Mouse (Mus musculus): Measurements from ENCODE around the gene Fbxo47. TPM values are rescaled to one million over a fixed set of nuclear protein-coding genes. Genes with fewer than 3 reads are reported as not detected.

Fbxo47 gene
- polyA plus RNA-seq, 1 experiment from 2014 or later: 0.50 TPM

GRCm38 (mm10) chr11:97824895-97825294, 59.1 kb downstream of the Fbxo47 start:
- Histone ChIP-seq H3K27me3 (ENCODE audit: low read depth, poor library complexity, severe bottlenecking) (no peaks in the 10 kb centered on the region), H3K4me3 (no peak overlapping the region), H3K36me3 (peaks cover 95% of the 10 kb centered on the region), H3K27ac (no peak overlapping the region; the same call in 1 of the 2 replicates), H3K9me3 (replicated peaks) (no peaks in the 10 kb centered on the region), H3K4me1 (peaks cover 12% of the 10 kb centered on the region)
- WGBS: 77% methylated on average over 6 of the region's 6 CpGs
- DNase-seq (ENCODE audit: low spot score): no peak

- no peak overlapping the region for H3K4me3 ChIP-seq
- H3K27me3 ChIP-seq (ENCODE audit: low read depth, poor library complexity, severe bottlenecking): no peaks in the 10 kb centered on the region
- no peaks in the 10 kb centered on the region for H3K9me3 ChIP-seq (replicated peaks)
- H3K4me1 ChIP-seq: peaks cover 19% of the 10 kb centered on the region
- H3K27ac ChIP-seq: no peak overlapping the region
- whole genome bisulfite sequencing: 97% methylated on average over 11 of the region's 11 CpGs
- peaks cover 95% of the 10 kb centered on the region for H3K36me3 ChIP-seq
- no peak for DNase-seq (ENCODE audit: low spot score)
Measured at GRCm38 (mm10) chr11:97824168-97824567, 59.8 kb downstream of the Fbxo47 start.

- H3K9me3 ChIP-seq (replicated peaks): no peaks in the 10 kb centered on the region
- H3K4me1 ChIP-seq: peaks cover 31% of the 10 kb centered on the region
- H3K36me3 ChIP-seq: peaks cover 91% of the 10 kb centered on the region
- 75% methylated on average over 20 of the region's 20 CpGs for WGBS
- no peak overlapping the region for H3K27ac ChIP-seq
- no peak overlapping the region for H3K4me3 ChIP-seq
- no peak for DNase-seq (ENCODE audit: low spot score)
- no peaks in the 10 kb centered on the region for H3K27me3 ChIP-seq (ENCODE audit: low read depth, poor library complexity, severe bottlenecking)
Measured at GRCm38 (mm10) chr11:97822840-97823603, 60.9 kb downstream of the Fbxo47 start.

- H3K4me3 ChIP-seq: no peak overlapping the region
- peaks cover 46% of the 10 kb centered on the region for H3K4me1 ChIP-seq
- no peak overlapping the region for H3K27ac ChIP-seq
- H3K9me3 ChIP-seq (replicated peaks): no peaks in the 10 kb centered on the region
- DNase-seq (ENCODE audit: low spot score): no peak
- H3K36me3 ChIP-seq: peaks cover 87% of the 10 kb centered on the region
- H3K27me3 ChIP-seq (ENCODE audit: low read depth, poor library complexity, severe bottlenecking): no peaks in the 10 kb centered on the region
- WGBS: 93% methylated on average over 8 of the region's 8 CpGs
Measured at GRCm38 (mm10) chr11:97821401-97822064, 62.4 kb downstream of the Fbxo47 start.

GRCm38 (mm10) chr11:97820840-97821239, 63.1 kb downstream of the Fbxo47 start:
- no peak overlapping the region for H3K4me3 ChIP-seq
- DNase-seq (ENCODE audit: low spot score): no peak
- peaks cover 53% of the 10 kb centered on the region for H3K4me1 ChIP-seq
- peaks cover 87% of the 10 kb centered on the region for H3K36me3 ChIP-seq
- H3K27ac ChIP-seq: no peak overlapping the region
- no peaks in the 10 kb centered on the region for H3K27me3 ChIP-seq (ENCODE audit: low read depth, poor library complexity, severe bottlenecking)
- H3K9me3 ChIP-seq (replicated peaks): no peaks in the 10 kb centered on the region
- 74% methylated on average over 4 of the region's 4 CpGs for WGBS

GRCm38 (mm10) chr11:97819923-97820322, 64.0 kb downstream of the Fbxo47 start:
- no peak overlapping the region for H3K4me3 ChIP-seq
- peaks cover 87% of the 10 kb centered on the region for H3K36me3 ChIP-seq
- H3K9me3 ChIP-seq (replicated peaks): no peaks in the 10 kb centered on the region
- no peaks in the 10 kb centered on the region for H3K27me3 ChIP-seq (ENCODE audit: low read depth, poor library complexity, severe bottlenecking)
- WGBS: 59% methylated on average over 5 of the region's 5 CpGs
- peaks cover 62% of the 10 kb centered on the region for H3K4me1 ChIP-seq
- no peak for DNase-seq (ENCODE audit: low spot score)
- H3K27ac ChIP-seq: peak overlapping the region; percentile 94; the same call in 1 of the 2 replicates

GRCm38 (mm10) chr11:97819102-97819501, 64.9 kb downstream of the Fbxo47 start:
- H3K27me3 ChIP-seq (ENCODE audit: low read depth, poor library complexity, severe bottlenecking): no peaks in the 10 kb centered on the region
- peak overlapping the region; percentile 94 for H3K27ac ChIP-seq
- H3K9me3 ChIP-seq (replicated peaks): no peaks in the 10 kb centered on the region
- H3K4me1 ChIP-seq: peaks cover 70% of the 10 kb centered on the region
- WGBS: 65% methylated on average over 4 of the region's 4 CpGs
- DNase-seq (ENCODE audit: low spot score): no peak
- peaks cover 87% of the 10 kb centered on the region for H3K36me3 ChIP-seq
- no peak overlapping the region for H3K4me3 ChIP-seq

GRCm38 (mm10) chr11:97818571-97818970, 65.4 kb downstream of the Fbxo47 start:
- Histone ChIP-seq H3K36me3 (peaks cover 88% of the 10 kb centered on the region), H3K4me1 (peaks cover 75% of the 10 kb centered on the region), H3K27ac (peak overlapping the region; percentile 94), H3K4me3 (peak overlapping the region; percentile 29), H3K9me3 (replicated peaks) (no peaks in the 10 kb centered on the region), H3K27me3 (ENCODE audit: low read depth, poor library complexity, severe bottlenecking) (no peaks in the 10 kb centered on the region)
- peak; percentile 74 for DNase-seq (ENCODE audit: low spot score)
- 7% methylated on average over 4 of the region's 4 CpGs for WGBS

GRCm38 (mm10) chr11:97818003-97818402, 66.0 kb downstream of the Fbxo47 start:
- Histone ChIP-seq H3K4me3 (peak overlapping the region; percentile 29; the same call in 1 of the 2 replicates), H3K36me3 (peaks cover 90% of the 10 kb centered on the region)

GRCm38 (mm10) chr11:97817379-97817778, 66.6 kb downstream of the Fbxo47 start:
- 32% methylated on average over 5 of the region's 5 CpGs for WGBS
- Histone ChIP-seq H3K27me3 (ENCODE audit: low read depth, poor library complexity, severe bottlenecking) (no peaks in the 10 kb centered on the region), H3K4me3 (peak overlapping the region; percentile 14), H3K36me3 (peaks cover 90% of the 10 kb centered on the region), H3K4me1 (peaks cover 84% of the 10 kb centered on the region), H3K9me3 (replicated peaks) (no peaks in the 10 kb centered on the region), H3K27ac (peak overlapping the region; percentile 94)
- no peak for DNase-seq (ENCODE audit: low spot score)

More at GRCm38 (mm10) chr11:97818003-97818402, 66.0 kb downstream of the Fbxo47 start:
- no peaks in the 10 kb centered on the region for H3K9me3 ChIP-seq (replicated peaks)
- peak overlapping the region; percentile 94 for H3K27ac ChIP-seq
- DNase-seq (ENCODE audit: low spot score): no peak
- WGBS: 51% methylated on average over 6 of the region's 6 CpGs
- peaks cover 81% of the 10 kb centered on the region for H3K4me1 ChIP-seq
- no peaks in the 10 kb centered on the region for H3K27me3 ChIP-seq (ENCODE audit: low read depth, poor library complexity, severe bottlenecking)

GRCm38 (mm10) chr11:97816916-97817315, 67.0 kb downstream of the Fbxo47 start:
- peak overlapping the region; percentile 94 for H3K27ac ChIP-seq
- peaks cover 88% of the 10 kb centered on the region for H3K4me1 ChIP-seq
- 35% methylated on average over 9 of the region's 9 CpGs for WGBS
- peak overlapping the region; percentile 14 for H3K4me3 ChIP-seq
- H3K9me3 ChIP-seq (replicated peaks): no peaks in the 10 kb centered on the region
- DNase-seq (ENCODE audit: low spot score): peak; percentile 64
- H3K36me3 ChIP-seq: peaks cover 88% of the 10 kb centered on the region
- no peaks in the 10 kb centered on the region for H3K27me3 ChIP-seq (ENCODE audit: low read depth, poor library complexity, severe bottlenecking)

- WGBS: 80% methylated on average over 5 of the region's 5 CpGs
- Histone ChIP-seq H3K36me3 (peaks cover 87% of the 10 kb centered on the region), H3K9me3 (replicated peaks) (no peaks in the 10 kb centered on the region), H3K27me3 (ENCODE audit: low read depth, poor library complexity, severe bottlenecking) (no peaks in the 10 kb centered on the region), H3K27ac (peak overlapping the region; percentile 94), H3K4me3 (no peak overlapping the region), H3K4me1 (peaks cover 93% of the 10 kb centered on the region)
- DNase-seq (ENCODE audit: low spot score): no peak
Measured at GRCm38 (mm10) chr11:97816176-97816575, 67.8 kb downstream of the Fbxo47 start.

GRCm38 (mm10) chr11:97815736-97816135, 68.2 kb downstream of the Fbxo47 start:
- DNase-seq (ENCODE audit: low spot score): no peak
- Histone ChIP-seq H3K36me3 (peaks cover 86% of the 10 kb centered on the region), H3K27ac (peak overlapping the region; percentile 94), H3K4me1 (peaks cover 95% of the 10 kb centered on the region), H3K27me3 (ENCODE audit: low read depth, poor library complexity, severe bottlenecking) (no peaks in the 10 kb centered on the region), H3K4me3 (no peak overlapping the region), H3K9me3 (replicated peaks) (no peaks in the 10 kb centered on the region)
- WGBS: 75% methylated on average over 11 of the region's 11 CpGs
